Mouse (Mus musculus): ENCODE results near the gene Ly6g6c. TPM values are rescaled to one million over a fixed set of nuclear protein-coding genes. Genes with fewer than 3 reads are reported as not detected.

The Ly6g6c gene
- polyA plus RNA-seq, 1 experiment: not detected

DNA sequence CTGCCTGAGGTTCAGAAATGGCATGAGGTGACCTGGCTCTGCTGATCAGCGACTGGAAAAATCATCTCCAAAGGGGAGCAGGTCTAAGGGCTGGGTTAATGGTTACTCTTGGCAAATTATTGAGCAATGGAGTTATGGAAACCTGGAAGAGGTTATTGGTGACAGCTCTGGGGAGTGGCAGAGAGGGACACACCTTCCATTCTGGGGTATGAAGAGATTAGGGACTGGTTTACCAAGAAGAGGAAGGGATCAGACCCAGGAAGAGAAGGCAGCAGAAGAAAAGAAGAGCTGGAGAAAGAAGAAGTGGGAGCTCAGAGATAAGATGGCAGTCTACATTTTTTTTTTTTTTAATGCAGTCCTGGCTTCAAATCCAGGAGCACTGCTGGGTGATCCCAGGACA, 17.5 kb upstream of the Ly6g6c start:
- no peak for TF ChIP-seq GATA1 (IDR thresholded peaks at IDR 0.05; ENCODE audit: low read length)

DNA sequence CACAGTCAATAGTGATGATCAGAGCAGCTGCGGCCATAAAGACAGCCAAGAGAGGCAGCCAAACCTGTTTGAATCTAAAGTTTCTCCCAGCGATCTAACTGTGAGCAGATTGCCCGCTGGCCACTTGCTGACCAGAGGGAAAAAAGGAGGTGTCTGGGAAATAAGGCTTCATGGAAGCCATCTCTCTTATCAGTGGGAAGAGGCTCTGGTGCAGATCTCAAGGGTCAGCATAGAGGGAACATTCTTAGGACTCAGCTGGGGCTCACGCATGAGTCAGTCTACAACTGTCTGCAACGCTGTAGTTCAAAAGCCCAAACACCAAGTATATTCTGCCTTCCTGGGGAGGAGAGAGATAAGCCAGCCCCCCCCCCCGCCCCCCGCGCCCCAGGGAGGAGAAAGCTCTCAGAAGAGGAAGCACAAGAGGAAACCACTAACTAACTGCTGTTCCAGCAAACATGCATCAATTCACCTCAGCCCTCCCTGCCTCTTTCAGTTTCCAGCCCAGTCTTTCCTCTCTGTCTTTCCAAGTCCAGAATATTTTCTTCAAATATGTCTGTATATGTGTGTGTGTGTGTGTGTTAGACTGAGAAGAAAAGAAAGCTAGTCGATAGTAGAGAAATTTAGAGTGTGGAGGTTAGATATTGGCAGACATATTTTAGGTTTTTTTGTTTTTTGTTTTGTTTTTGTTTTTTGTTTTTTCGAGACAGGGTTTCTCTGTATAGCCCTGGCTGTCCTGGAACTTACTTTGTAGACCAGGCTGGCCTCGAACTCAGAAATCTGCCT, 16.8 kb upstream of the Ly6g6c start:
- no peak for TF ChIP-seq GATA1 (IDR thresholded peaks at IDR 0.05; ENCODE audit: low read length)

DNA sequence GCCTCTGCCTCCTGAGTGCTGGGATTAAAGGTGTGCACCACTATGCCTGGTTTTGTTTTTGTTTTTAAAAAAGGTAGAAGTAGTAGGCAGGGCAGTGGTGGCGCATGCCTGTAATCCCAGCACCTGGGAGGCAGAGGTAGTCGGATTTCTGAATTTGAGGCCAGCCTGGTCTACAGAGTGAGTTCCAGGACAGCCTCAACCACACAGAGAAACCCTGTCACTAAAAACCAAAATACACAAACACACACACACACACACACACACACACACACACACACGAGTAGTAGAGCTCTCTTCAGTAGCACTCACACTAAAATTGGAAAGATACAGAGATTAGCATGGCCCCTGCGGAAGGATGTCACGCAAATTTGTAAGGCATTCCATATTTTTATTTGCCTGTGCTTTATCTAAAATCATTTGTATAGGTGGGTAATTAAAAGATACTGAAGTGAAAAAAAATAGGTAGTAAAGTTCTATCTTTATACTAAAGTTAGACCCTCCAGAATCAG, 16.2 kb upstream of the Ly6g6c start:
- TF ChIP-seq GATA1 (IDR thresholded peaks at IDR 0.05; ENCODE audit: low read length): no peak

DNA sequence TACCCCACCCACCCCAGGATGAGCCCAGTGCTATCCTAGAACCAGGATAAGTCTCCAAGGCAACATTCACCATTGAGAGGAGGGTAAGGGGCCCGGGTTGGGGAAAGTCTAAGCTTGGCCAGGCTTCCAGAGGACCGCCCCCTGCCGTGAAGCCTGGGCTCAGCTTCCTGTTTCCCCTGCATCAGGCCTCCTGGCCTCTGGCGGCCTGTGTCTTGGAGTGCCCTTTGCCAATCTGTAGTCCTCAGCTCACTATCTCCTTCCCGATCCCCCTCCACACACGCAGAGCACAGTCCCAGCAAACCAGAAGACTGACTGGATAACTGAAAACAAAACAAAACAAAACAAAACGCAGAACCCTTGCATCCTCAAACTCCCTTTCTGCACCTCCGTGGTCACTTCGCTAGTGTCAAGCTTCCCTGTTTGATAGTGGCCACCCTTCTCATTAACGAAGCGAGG, 15.6 kb upstream of the Ly6g6c start, which contains the start of gene Clic1:
Gene Clic1, plus strand, starts transcription at position 406 of the 456 bp plus-strand sequence.
- no peak for TF ChIP-seq GATA1 (IDR thresholded peaks at IDR 0.05; ENCODE audit: low read length)

DNA sequence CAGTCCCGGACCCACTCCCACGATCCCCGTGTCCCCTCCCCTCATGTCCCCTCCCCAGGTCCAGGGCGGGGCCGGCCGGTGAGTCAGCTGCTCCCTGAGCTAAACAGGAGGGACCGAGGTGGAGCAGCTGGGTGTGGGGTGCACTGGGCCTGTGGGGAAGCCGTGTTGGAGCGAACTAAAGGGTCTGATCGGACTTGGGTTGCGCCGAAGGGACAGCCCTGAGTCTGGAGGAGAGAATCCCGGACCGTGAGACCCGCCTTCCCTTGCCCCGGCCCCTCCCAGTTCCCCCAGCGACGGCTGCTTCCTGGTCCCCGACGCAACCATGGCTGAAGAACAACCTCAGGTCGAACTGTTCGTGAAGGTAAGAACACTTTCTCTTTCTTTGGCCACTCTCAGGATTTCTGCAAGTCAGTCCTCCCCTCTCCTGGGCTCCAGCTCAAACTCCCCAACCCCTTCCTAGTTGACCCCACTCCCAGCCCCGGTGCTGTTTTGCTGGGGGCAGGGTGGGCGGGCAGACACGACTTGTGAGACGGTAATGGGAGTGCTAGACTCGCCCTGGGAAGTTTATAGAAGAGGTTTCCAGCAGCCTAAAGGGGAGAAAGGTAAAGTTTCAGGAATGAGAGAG, 14.9 kb upstream of the Ly6g6c start:
- no peak for TF ChIP-seq GATA1 (IDR thresholded peaks at IDR 0.05; ENCODE audit: low read length)

DNA sequence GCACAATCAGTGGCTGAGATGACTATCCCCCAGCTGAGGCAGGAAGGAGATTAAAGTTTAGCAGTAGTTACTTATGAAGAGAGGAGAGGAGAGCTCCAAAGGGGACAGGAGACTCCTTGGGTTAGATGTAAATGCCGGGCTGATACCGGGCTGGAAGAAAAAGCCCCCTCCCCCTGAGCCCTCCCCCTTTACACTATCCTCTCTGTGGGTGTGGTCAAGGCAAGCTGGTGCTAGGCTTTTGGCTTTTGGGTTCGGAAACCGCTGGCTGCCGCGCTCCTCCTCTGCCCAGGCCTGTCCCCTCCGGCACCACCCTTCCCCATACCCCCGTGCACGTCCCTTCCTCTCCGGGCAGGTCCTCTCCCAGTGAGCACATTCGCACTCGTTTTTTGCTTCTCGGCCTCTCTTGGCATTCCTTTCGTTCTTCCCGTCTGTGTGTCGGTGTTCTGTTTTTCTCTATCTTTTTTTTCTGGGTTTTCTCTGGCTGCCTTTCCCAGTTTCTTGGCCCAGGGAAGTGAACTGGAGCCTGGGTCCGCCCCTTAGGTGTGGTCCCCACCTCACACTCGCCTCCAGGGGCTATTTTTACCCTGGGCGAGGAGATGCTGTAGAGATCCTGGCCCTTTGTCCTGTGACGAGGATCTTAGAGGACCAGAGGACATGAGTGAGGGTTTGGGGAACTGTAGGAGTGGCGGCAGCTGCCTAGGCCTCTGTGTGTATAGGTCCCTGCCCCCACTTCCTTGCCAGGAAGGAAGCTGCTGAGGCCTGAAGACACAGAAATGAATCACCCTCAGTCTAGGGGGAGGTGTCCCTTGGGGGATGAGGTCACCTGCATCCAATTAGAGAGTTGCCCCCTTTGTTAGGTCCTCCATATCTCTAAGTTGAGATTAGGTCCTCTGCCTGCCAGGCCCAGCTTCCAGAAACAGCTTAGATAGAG, 13.8 kb upstream of the Ly6g6c start:
- no peak for TF ChIP-seq GATA1 (IDR thresholded peaks at IDR 0.05; ENCODE audit: low read length)

DNA sequence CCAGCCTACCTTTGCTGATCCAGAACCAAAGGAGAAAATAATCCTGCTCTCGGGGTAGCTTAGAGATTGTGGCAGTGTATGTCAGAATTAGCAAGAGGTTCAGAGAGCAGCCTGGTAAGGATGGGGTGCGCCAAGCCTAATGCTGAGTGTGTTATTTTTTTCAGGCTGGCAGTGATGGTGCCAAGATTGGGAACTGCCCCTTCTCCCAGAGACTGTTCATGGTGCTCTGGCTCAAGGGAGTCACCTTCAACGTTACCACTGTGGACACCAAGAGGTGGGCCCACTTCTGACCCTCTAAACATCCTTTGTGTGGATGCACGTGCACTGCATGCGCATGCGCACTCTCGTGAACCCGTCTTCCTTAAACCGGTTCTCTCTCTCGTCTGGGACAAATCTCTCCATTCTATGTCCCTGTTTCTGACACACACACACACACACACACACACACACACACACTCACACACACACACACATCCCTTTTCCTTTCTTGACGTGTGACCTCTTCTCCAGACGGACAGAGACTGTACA, 12.9 kb upstream of the Ly6g6c start:
- TF ChIP-seq GATA1 (IDR thresholded peaks at IDR 0.05; ENCODE audit: low read length): no peak

DNA sequence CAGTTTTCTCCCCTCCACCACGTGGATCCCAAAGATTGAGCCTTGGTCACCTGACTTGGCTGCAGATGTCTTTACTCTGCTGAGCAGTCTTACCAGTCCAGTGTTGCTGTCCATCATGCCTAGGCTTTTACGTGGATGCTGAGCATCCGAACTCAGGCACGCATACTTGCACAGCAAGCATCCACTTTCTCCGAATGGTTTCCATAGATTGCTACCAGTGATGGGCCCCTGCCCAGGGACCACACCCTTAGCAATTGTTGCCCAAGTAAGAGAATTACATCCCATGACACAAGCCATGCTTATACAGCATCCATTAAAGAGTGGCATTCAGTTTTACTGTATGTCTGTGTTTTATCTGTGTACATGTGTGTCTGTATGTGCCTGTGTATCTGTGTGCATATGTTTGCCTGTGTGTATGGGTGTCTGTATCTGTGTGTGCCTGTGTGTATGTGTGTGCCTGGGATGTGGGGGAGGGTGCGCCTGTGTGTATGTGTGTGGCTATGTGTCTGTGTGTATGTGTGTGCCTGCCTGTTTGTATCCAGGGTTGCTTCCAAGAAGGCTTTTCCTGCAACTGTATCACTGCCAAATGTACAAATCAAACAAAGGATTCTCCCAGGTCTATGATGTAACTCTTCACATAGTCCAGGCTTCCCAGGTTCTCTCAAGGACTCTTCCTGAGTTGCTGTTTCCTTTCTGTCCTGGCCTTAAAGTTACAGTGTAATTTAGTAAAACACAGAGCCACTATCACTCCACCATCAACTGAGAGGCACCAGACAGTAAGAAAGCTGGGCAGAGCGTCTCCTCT, 9.3 kb upstream of the Ly6g6c start:
- no peak for TF ChIP-seq GATA1 (IDR thresholded peaks at IDR 0.05; ENCODE audit: low read length)

DNA sequence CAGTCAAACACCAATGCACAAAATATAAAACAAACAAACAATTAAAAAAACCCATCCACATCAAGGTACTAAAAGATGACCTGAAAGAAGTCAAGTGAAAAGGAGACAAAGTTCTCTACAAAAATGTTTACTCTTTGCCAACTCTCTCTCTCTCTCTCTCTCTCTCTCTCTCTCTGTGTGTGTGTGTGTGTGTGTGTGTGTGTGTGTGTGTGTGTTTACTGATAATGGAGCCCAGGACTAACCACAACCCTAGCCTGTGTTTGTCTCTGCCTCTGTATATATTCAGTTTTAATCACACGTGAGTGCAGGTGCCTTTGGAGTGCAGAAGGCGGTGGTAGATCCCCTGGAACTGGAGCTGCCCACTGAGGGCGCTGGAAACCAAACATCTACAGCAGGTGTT, 8.1 kb upstream of the Ly6g6c start:
- TF ChIP-seq GATA1 (IDR thresholded peaks at IDR 0.05; ENCODE audit: low read length): no peak

DNA sequence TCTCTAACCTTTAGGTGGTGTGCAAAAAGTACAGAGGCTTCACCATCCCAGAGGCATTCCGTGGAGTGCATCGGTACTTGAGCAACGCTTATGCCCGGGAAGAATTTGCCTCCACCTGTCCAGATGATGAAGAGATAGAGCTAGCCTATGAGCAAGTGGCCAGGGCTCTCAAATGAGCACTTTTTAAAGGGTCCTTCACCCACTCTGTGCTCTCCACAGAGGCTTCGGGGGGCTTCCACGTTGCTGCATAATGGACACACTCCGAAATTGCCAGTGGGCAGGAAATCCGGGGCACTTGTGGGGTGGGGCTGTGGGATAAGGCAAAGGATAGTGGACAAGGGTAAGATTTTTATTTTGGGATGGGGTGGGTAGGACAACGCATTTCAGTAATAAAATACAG, 6.9 kb upstream of the Ly6g6c start:
- no peak for TF ChIP-seq GATA1 (IDR thresholded peaks at IDR 0.05; ENCODE audit: low read length)

DNA sequence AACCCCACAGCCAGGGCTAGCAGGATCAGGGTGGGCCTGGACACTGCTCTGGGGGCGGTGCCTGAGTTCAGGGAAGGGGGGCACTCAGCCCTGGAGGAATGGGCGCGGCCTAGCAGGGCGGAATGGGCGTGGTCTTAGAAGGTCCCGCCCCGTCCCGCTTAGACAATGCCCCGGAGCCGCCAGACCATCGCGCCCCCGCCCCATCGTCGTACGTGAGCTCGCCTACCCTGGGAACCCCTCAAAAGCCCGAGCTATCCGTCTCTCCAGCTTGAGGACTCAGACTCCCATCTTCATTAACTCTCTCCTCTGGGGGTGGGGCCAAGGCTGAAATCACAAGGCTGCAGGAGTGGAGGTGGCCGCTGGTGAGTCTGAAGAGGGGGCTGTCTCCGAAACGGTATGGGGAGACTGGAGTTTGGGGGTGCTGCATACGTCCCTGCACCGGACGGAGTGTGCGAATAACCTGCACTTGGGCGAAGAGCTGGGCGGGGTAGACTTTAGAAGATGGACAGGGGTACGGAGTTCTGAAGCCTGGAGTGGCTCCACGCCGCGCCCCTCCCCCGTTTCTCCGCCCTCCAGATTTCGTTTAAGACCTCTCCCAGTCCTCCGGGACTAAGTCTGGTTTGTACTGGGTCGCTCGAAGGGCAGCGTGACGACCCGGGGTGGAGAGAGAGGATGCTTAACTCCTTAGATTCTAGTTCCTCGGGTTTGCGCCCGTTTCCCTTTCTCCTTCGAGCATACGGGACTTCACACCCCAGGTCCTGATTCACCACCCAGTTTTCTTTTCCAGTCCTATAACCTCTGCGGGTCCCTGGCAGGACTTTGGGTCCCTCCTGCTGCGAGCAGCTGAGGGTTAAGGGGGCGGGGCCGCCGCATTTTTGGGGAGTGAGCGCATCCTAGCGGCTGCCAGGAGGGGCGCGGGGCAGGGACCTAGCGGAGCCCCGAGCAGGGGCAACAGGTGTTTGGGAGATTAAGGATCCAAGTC, 6.0 kb upstream of the Ly6g6c start, which contains the start of gene Ddah2:
Gene Ddah2, plus strand, starts transcription at position 125 of the 982 bp plus-strand sequence.
- no peak for TF ChIP-seq GATA1 (IDR thresholded peaks at IDR 0.05; ENCODE audit: low read length)

DNA sequence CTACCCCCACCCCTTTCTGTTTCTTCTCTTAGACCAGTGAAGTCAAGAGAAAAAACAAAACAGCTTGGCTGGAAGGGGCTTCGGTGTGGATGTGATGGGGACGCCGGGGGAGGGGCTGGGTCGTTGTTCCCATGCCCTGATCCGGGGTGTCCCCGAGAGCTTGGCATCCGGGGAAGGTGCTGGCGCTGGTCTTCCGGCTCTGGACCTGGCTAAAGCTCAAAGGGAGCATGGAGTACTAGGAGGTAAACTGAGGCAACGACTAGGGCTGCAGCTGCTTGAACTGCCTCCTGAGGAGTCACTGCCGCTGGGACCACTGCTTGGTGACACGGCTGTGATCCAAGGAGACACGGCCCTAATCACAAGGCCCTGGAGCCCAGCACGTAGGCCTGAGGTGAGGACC, 5.1 kb upstream of the Ly6g6c start:
- TF ChIP-seq GATA1 (IDR thresholded peaks at IDR 0.05; ENCODE audit: low read length): no peak

DNA sequence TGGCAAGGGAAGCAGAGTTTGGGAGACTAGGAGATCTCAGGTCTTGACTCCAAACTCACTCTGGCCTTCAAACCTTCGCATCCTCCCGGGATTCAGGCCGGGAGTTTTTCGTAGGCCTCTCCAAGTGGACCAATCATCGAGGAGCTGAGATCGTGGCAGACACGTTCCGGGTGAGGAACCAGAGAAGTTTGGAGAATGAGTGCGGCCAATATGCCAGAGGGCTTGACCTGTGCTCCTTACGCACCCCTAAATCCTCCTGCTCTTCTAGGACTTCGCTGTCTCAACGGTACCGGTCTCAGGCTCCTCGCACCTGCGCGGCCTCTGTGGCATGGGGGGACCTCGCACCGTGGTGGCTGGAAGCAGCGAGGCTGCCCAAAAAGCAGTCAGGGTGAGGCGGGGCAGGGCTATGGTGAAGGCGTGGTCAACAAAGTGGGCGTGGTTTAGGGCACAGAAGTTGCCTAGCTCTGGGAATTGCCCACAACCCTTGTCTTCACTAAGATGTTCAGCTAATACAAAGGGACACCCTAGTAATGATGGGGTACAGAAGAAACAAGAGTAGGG, 4.4 kb upstream of the Ly6g6c start:
- TF ChIP-seq GATA1 (IDR thresholded peaks at IDR 0.05; ENCODE audit: low read length): no peak

All from G1E-ER4 (cell line).